Mouse (Mus musculus): ENCODE data around the gene Hmgxb4. TPM values are rescaled to one million over a fixed set of nuclear protein-coding genes. Genes with fewer than 3 reads are reported as not detected.

Gene Hmgxb4
- total and polyA plus RNA-seq, 3 experiments: 23.3 to 33.4 (median 29.1) TPM

DNA sequence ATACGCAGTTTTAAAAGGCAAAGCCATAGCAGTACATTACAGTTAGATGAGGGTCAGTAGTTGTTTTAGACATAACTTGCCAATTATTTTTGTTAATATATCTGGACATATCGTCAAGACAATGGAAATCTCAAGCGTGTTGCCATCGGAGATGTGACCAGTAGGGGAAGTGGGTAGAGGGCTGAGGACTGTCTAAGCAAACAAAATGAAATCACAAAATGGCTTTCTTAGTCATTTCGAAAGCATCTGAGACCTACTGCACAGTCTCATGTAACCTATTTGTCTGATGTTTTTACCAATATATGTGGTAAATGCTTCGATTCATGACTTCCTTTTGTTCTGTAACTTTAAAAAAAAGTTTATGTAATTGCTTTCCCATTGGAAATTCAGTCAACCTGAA lies 11.3 kb upstream of the Hmgxb4 start:
- TF ChIP-seq BHLHE40 (IDR thresholded peaks at IDR 0.05; ENCODE audit: low read depth, low read length) (peak; percentile 61), ZMIZ1 (IDR thresholded peaks at IDR 0.05; ENCODE audit: low read depth, low read length) (no peak), EP300 (IDR thresholded peaks at IDR 0.05; ENCODE audit: low read length) (peak; percentile 88), ZKSCAN1 (IDR thresholded peaks at IDR 0.05; ENCODE audit: borderline replicate concordance, low read depth, low read length) (no peak), JUND (conservative IDR thresholded peaks at IDR 0.05; ENCODE audit: low read depth, low read length) (peak; percentile 99), RCOR1 (conservative IDR thresholded peaks at IDR 0.05; ENCODE audit: low read depth, low read length) (peak; percentile 61; the same call in 1 of the 2 replicates), IRF4 (IDR thresholded peaks at IDR 0.05; ENCODE audit: low read depth, low read length) (peak; percentile 99), ETS1 (conservative IDR thresholded peaks at IDR 0.05; ENCODE audit: low read depth, low read length) (peak; percentile 53; the same call in 1 of the 2 replicates), NRF1 (IDR thresholded peaks at IDR 0.05; ENCODE audit: low read depth, low read length) (no peak), CHD2 (IDR thresholded peaks at IDR 0.05; ENCODE audit: low read length) (0 out of 2 replicates have a peak, but pooled peaks have one; percentile 49), CTCF (conservative IDR thresholded peaks at IDR 0.05 in 1 of 2, IDR thresholded peaks at IDR 0.05 in 1 of 2; ENCODE audit: low read depth in 2 of 2, low read length in 2 of 2) (peak in 1 of 2 experiments; percentile 24; a peak in 2 of 4 replicates), MXI1 (IDR thresholded peaks at IDR 0.05; ENCODE audit: low read depth, low read length) (peak; percentile 35; the same call in 1 of the 2 replicates), USF2 (conservative IDR thresholded peaks at IDR 0.05; ENCODE audit: low read depth, low read length) (no peak), JUN (IDR thresholded peaks at IDR 0.05; ENCODE audit: insufficient read depth, low read depth, low read length) (peak; percentile 92), TBP (conservative IDR thresholded peaks at IDR 0.05; ENCODE audit: low read depth, low read length) (no peak), MEF2A (IDR thresholded peaks at IDR 0.05; ENCODE audit: borderline replicate concordance, low read depth, low read length) (peak; percentile 63; the same call in 1 of the 2 replicates), SMC3 (IDR thresholded peaks at IDR 0.05; ENCODE audit: low read depth, low read length) (no peak), SIN3A (IDR thresholded peaks at IDR 0.05; ENCODE audit: low read length) (peak; percentile 70; the same call in 1 of the 2 replicates), PAX5 (IDR thresholded peaks at IDR 0.05; ENCODE audit: low read length) (no peak), TCF12 (IDR thresholded peaks at IDR 0.05; ENCODE audit: low read depth, low read length) (0 out of 2 replicates have a peak, but pooled peaks have one; percentile 33), MAFK (IDR thresholded peaks at IDR 0.05; ENCODE audit: insufficient replicate concordance, low read length) (no peak)
- in situ Hi-C loops (cut with MboI; ENCODE audit: low pct_ligation_motif_present, low pct_unique_long_range_greater_than_20kb, low sequenced_read_pairs): no loop called here
- peaks cover 2% of the 10 kb centered on the region for H3K27me3 ChIP-seq (replicated peaks)

DNA sequence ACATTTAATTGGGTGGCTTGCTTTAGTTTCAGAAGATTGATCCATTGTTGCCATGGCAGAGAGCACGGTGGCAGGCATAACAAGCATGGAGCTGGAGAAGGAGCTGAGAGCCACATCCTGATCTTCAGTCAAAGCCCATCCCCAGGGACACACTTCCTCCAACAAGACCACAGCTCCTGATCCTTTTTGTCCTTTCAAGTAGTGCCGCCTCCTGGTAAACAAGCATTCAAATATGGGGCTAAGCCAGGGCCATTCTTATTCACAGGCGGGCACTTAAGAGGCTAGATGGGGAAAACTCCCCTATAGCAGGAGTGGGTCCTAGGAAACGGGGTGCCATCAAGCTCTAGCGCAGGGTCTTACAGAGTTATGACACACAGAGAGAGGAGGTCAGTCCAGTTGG lies 5.7 kb upstream of the Hmgxb4 start:
- H3K27ac ChIP-seq (ENCODE audit: insufficient read depth, low read depth): no peak overlapping the region
- H3K79me2 ChIP-seq (replicated peaks; ENCODE audit: control insufficient read depth, extremely low read depth, insufficient read depth, poor library complexity, severe bottlenecking): no peaks in the 10 kb centered on the region
- no peaks in the 10 kb centered on the region for H3K36me3 ChIP-seq (replicated peaks in 1 of 2; ENCODE audit: control insufficient read depth in 1 of 2, insufficient read depth in 1 of 2, low read length in 1 of 2)
- no peak overlapping the region for H3K4me2 ChIP-seq (ENCODE audit: insufficient read depth, low read depth, poor library complexity, severe bottlenecking)
- no peak for DNase-seq (ENCODE audit: extremely low read depth)
- H3K27me3 ChIP-seq (replicated peaks): peaks cover 6% of the 10 kb centered on the region
- H3K4me1 ChIP-seq (ENCODE audit: control insufficient read depth in 1 of 2, insufficient read depth in 2 of 2): no peaks in the 10 kb centered on the region
- in situ Hi-C loops (cut with MboI; ENCODE audit: low pct_ligation_motif_present, low pct_unique_long_range_greater_than_20kb, low sequenced_read_pairs) (no loop called here), dilution Hi-C loops (cut with MboI; ENCODE audit: extremely low pct_ligation_motif_present, extremely low pct_unique_long_range_greater_than_20kb, low sequenced_read_pairs) (no loop called here)
- TF ChIP-seq ELF1 (IDR thresholded peaks at IDR 0.05; ENCODE audit: low read depth, low read length) (no peak), MXI1 (IDR thresholded peaks at IDR 0.05; ENCODE audit: low read depth, low read length) (no peak), HCFC1 (IDR thresholded peaks at IDR 0.05; ENCODE audit: low read depth, low read length) (no peak), ETS1 (conservative IDR thresholded peaks at IDR 0.05; ENCODE audit: low read depth, low read length) (no peak), ZMIZ1 (IDR thresholded peaks at IDR 0.05; ENCODE audit: low read depth, low read length) (no peak), EP300 (IDR thresholded peaks at IDR 0.05; ENCODE audit: low read length) (no peak), TCF12 (IDR thresholded peaks at IDR 0.05; ENCODE audit: low read depth, low read length) (no peak), UBTF (IDR thresholded peaks at IDR 0.05; ENCODE audit: low read depth, low read length) (no peak), GABPA (IDR thresholded peaks at IDR 0.05; ENCODE audit: insufficient replicate concordance, low read depth, low read length) (no peak), JUN (IDR thresholded peaks at IDR 0.05; ENCODE audit: insufficient read depth, low read depth, low read length) (no peak), TBP (conservative IDR thresholded peaks at IDR 0.05; ENCODE audit: low read depth, low read length) (no peak), ZNF384 (IDR thresholded peaks at IDR 0.05; ENCODE audit: low read depth, low read length) (no peak), MAX (IDR thresholded peaks at IDR 0.05; ENCODE audit: low read length) (no peak), USF1 (IDR thresholded peaks at IDR 0.05; ENCODE audit: low read depth, low read length) (no peak), CTCF (conservative IDR thresholded peaks at IDR 0.05 in 1 of 2, IDR thresholded peaks at IDR 0.05 in 1 of 2; ENCODE audit: low read depth in 2 of 2, low read length in 2 of 2) (no peak), SIN3A (IDR thresholded peaks at IDR 0.05; ENCODE audit: low read length) (no peak)
- H3K9ac ChIP-seq (ENCODE audit: insufficient read depth, low read depth): no peak overlapping the region
- H3K4me3 ChIP-seq (replicated peaks in 1 of 3; ENCODE audit: low read depth in 2 of 3, low read length in 2 of 3, poor library complexity in 1 of 3): no peak overlapping the region
- no peaks in the 10 kb centered on the region for H3K9me3 ChIP-seq (replicated peaks; ENCODE audit: low read length)

More for the DNA sequence above, 11.3 kb upstream of the Hmgxb4 start:
- H3K4me2 ChIP-seq (ENCODE audit: insufficient read depth, low read depth, poor library complexity, severe bottlenecking): peak overlapping the region; percentile 94
- H3K79me2 ChIP-seq (replicated peaks; ENCODE audit: control insufficient read depth, extremely low read depth, insufficient read depth, poor library complexity, severe bottlenecking): no peaks in the 10 kb centered on the region
- peaks cover 0 to 3% of the 10 kb centered on the region in 2 experiments; a peak in 1 of 4 replicates for H3K4me1 ChIP-seq (ENCODE audit: control insufficient read depth in 1 of 2, insufficient read depth in 2 of 2)
- H3K27ac ChIP-seq (ENCODE audit: insufficient read depth, low read depth): peak overlapping the region; percentile 84
- no peaks in the 10 kb centered on the region for H3K9me3 ChIP-seq (replicated peaks; ENCODE audit: low read length)
- DNase-seq (ENCODE audit: extremely low read depth): peak; percentile 14
- H3K36me3 ChIP-seq (replicated peaks in 1 of 2; ENCODE audit: control insufficient read depth in 1 of 2, insufficient read depth in 1 of 2, low read length in 1 of 2): no peaks in the 10 kb centered on the region
- no peak overlapping the region for H3K4me3 ChIP-seq (replicated peaks in 1 of 3; ENCODE audit: low read depth in 2 of 3, low read length in 2 of 3, poor library complexity in 1 of 3)
- peak overlapping the region; percentile 53 for H3K9ac ChIP-seq (ENCODE audit: insufficient read depth, low read depth)
- dilution Hi-C loops (cut with MboI; ENCODE audit: extremely low pct_ligation_motif_present, extremely low pct_unique_long_range_greater_than_20kb, low sequenced_read_pairs): no loop called here

Measured in CH12.LX (cell line).